Mouse (Mus musculus) heart, embryonic 10.5 days (tissue): ENCODE data around the gene Gm8890. TPM values are rescaled to one million over a fixed set of nuclear protein-coding genes. Genes with fewer than 3 reads are reported as not detected.
"Not testable (repeated sequence)": the region's sequence is repeated elsewhere in the genome, so short reads cannot be mapped to it uniquely, and the experiment has no call there.

Source experiments
- DNase-seq: peaks from one replicate; pipeline ENCODE4 v3.0.0-alpha.2; 2017; ENCODE audit warnings: low spot score
- H3K27ac ChIP-seq: fragments of 300-500 bp; sonication (generic); 2 replicates; pipeline ENCODE4 v1.5.1; 2016; ENCODE audit warnings: mild to moderate bottlenecking
- H3K27me3 ChIP-seq: fragments of 300-500 bp; sonication (generic); 2 replicates; pipeline ENCODE4 v1.6.1; 2016; ENCODE audit warnings: mild to moderate bottlenecking; ENCODE audit not compliant: poor library complexity, insufficient read depth, severe bottlenecking
- H3K36me3 ChIP-seq: fragments of 300-500 bp; sonication (generic); 2 replicates; pipeline ENCODE4 v1.6.1; 2016; ENCODE audit warnings: mild to moderate bottlenecking, moderate library complexity
- H3K4me1 ChIP-seq: fragments of 300-500 bp; sonication (generic); 2 replicates; pipeline ENCODE4 v1.6.1; 2016; ENCODE audit warnings: mild to moderate bottlenecking
- H3K4me3 ChIP-seq: fragments of 300-500 bp; sonication (generic); 2 replicates; pipeline ENCODE4 v1.5.1; 2016; ENCODE audit warnings: mild to moderate bottlenecking, moderate library complexity
- H3K9me3 ChIP-seq: fragments of 300-500 bp; sonication (generic); 2 replicates; pipeline ENCODE4 v1.6.1; 2016; ENCODE audit warnings: mild to moderate bottlenecking, moderate library complexity
- WGBS: fragments of 180-500 bp; shearing (Covaris S2); methylation state at CpG from one replicate; pipeline ENCODE4 v1.1.7; 2016; 5-methylcytosine and 5-hydroxymethylcytosine counted together
- polyA plus RNA-seq: library from polyadenylated mRNA; unstranded; fragments of >200 nt; fragmentation: Nextera tagmentation; extraction: Ambion mirVana; gene quantifications from 2 replicates; pipeline ENCODE4 v1.2.1, GENCODE M21; 2016

The Gm8890 gene
- polyA plus RNA-seq, result not detected in 2 replicates

- 40% methylated on average over 1 of the region's 2 CpGs for WGBS
- H3K4me3 ChIP-seq, H3K27ac ChIP-seq, H3K36me3 ChIP-seq, DNase-seq, H3K27me3 ChIP-seq, H3K9me3 ChIP-seq, H3K4me1 ChIP-seq: not testable (repeated sequence)
These were observed at the start of gene Gm8890 for GRCm38 (mm10) chr5:11255733-11256132. Gene Gm8890, plus strand, starts transcription at chr5:11256033.

- not testable (repeated sequence) for H3K27ac ChIP-seq, H3K36me3 ChIP-seq, H3K9me3 ChIP-seq, H3K4me1 ChIP-seq, H3K4me3 ChIP-seq, H3K27me3 ChIP-seq, DNase-seq
- 54% methylated on average over 1 of the region's 1 CpGs for WGBS
These were observed 388 bp downstream of the Gm8890 start for GRCm38 (mm10) chr5:11256221-11256620.

Other genes starting within 250 kb of the Gm8890 start
- gene Gm8879, start 128.4 kb upstream of the Gm8890 start, polyA plus RNA-seq, result not detected in 2 replicates
- not detected in 2 replicates for gene Gm5861, start 73.0 kb upstream of the Gm8890 start, polyA plus RNA-seq
- gene Speer1, start 85.5 kb downstream of the Gm8890 start, polyA plus RNA-seq, result not detected in 2 replicates
- not detected in 2 replicates for gene Gm8897, start 160.4 kb downstream of the Gm8890 start, polyA plus RNA-seq
- gene Gm8906, start 246.7 kb downstream of the Gm8890 start, polyA plus RNA-seq, result not detected in 2 replicates